Mouse (Mus musculus) heart, adult 11 months (tissue): ENCODE measurements around the gene Ugt1a5.

Experiments used
- DNase-seq: peaks from one replicate; pipeline ENCODE4 v3.0.0; 2022

Gene Ugt1a5

DNA sequence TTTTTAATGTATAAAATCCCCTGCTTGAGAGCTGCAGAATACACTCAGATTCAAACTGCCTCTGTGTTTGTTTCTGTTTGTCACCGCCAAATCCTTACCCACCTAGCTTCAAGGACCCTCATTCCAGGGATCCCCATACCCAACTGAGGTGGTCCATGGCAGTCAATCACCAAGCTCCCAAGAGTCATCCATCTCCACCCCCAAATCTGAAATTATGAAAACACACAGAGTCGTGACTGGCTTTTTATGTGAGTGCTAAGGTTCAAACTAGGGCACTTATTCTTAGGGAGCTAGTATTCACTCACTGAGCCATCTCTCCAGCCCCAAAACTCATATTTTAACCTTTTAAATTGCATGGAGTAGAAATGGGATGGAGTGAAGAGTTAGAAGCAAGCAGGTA is 59.5 kb downstream of the Ugt1a5 start:
- peak; percentile 92 for DNase-seq

GRCm38 (mm10) chr1:88225741-88226140 is 59.9 kb downstream of the Ugt1a5 start:
- DNase-seq, result peak; percentile 92

DNA sequence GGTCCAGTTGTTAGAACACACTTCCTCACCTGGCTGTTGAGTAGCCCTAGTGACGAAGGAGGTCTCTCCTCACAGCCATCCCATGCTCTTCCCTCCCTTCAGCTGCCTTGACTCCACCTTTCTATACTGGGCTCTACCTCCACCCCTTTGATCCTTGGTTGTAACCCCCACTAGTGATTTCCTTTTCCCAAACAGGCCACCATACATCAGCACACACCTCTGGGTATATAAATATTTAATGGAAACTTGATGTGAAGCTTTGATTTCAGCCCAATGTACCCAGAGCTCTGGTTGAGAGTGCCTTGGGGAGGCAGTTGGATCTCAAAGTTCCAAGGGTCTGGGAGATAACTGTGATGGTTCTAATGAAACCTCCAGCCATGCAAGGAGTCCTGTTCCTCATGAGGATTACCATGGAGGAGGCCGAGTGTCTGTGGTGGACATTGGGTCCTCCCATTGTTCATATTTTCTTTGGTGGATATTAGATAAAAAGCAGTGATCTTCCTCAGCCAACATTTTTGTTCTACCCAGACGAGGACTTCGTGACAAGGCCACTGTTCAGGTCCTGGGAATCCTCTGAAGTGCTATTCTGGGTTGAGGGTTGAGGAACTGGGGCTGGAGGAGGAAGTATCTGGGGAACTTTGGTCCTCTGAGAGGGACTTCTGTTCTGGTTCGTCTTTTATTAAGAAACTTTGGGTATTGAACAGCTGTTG is 61.0 kb downstream of the Ugt1a5 start, which contains the start of gene Mroh2a:
Gene Mroh2a (plus strand): TSS at position 317 of the 710 bp plus-strand sequence.
- peak; percentile 97 for DNase-seq

DNA sequence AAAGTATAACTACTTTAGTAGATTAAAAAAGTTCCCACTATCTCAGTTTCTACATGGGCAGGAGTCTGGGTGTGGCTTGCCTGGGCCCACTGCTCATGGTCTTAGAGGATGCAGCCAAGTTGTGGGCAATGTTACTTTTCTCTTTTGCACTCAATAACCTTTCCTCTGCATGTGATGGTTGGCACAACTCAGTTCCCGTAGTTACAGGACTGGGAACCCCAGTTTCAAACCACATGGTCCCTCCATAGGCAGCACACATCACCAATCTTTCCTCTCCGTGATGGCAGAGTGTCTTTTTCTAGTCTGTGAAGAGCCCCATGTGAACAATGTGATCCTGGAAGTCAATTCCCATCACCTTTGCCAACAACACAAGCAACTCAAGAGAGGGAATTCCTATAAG is 61.7 kb downstream of the Ugt1a5 start:
- DNase-seq, result peak; percentile 94

GRCm38 (mm10) chr1:88228121-88228520 is 62.3 kb downstream of the Ugt1a5 start:
- DNase-seq, result peak; percentile 95

DNA sequence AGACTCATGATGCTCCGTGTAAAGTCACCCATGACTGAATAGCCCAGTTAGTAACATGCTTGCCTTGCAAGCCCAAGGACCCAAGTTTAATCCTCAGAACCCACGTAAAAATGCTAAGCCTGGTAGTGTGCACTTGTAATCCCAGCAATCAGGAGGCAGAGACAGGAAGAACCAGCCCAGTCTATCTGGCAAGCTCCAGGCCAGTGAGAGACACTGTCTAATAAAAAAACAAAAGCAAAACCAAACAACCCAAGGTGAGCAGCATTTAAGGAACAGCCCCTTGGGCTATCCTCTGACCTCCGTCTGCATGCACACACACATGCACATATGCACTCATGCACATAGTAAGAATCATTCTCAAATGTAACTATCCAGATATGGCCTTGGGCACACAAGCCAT is 63.8 kb downstream of the Ugt1a5 start:
- DNase-seq, result no peak

- peak; percentile 95 for DNase-seq
Measured at GRCm38 (mm10) chr1:88229986-88230385, 64.2 kb downstream of the Ugt1a5 start.

GRCm38 (mm10) chr1:88230421-88230820 is 64.6 kb downstream of the Ugt1a5 start:
- no peak for DNase-seq

GRCm38 (mm10) chr1:88230981-88231802 is 65.4 kb downstream of the Ugt1a5 start:
- peak; percentile 91 for DNase-seq

DNA sequence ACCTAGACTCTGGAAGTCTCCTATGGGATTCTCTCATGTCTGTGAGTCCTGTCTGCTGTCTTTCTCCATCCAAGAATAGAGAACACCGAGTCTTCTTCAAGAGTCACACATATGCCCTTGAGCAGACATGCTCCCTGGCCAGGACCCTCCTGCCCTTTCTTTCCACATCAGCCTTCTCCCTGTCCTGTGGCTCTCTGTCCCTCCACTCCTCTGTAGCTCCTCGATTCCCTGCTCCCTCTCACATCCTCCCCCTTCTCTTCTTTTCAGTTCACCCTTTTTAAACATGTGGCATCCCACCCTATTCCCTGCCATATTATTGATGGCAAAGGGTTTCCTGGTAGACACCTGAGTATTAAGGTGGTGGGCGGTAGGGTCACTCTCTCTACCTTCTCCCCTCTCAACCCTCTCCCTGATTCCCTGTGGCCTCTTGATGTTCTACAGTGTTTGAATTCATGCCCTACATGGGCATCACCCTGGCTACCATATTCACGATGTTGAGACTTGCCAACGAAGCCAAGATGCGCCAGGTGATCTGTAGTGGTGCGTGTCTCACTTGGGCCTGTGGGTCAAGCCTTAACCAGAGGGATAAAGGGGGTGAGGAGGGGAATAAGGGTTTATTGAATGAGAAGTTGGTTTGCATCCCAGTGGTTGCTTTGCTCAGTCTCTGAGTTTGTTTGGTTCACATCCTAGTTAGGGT is 66.1 kb downstream of the Ugt1a5 start:
- peak; percentile 94 for DNase-seq

DNA sequence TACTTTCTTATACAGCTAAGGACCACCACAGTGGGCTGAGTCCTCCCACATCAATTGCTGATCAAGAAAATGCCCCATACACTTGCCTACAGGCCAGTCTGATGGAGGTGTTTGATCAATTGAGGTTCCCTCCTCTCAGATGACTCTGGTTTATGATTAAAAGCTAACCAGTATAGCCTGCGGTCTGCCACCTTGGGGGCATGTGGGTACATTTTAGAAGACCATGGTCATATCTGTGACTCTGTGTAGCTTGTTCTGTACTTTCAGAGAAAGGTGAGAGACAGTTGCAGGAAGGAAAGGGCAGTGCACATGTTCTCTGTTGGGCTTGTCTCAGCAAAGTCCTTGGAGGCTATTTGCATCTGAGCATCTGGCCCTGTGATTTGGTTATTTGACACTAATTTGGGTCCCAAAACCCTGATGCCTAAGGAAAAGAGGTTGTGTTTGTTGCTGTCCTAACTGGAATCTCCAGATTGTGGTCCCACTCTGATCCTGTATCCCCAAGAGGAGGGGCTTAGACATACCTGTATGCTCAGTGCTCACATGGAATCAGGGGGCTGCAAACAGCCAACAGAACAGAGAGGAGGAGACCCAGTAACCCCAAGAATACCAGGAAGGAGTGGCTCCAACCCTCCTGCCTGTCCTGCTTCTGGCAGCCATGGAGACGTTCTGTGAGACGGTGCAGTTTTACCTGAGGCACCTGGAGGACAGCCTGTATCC is 67.0 kb downstream of the Ugt1a5 start:
- peak; percentile 94 for DNase-seq

- DNase-seq, result peak; percentile 95
Measured at GRCm38 (mm10) chr1:88233421-88234247, 67.8 kb downstream of the Ugt1a5 start.

DNA sequence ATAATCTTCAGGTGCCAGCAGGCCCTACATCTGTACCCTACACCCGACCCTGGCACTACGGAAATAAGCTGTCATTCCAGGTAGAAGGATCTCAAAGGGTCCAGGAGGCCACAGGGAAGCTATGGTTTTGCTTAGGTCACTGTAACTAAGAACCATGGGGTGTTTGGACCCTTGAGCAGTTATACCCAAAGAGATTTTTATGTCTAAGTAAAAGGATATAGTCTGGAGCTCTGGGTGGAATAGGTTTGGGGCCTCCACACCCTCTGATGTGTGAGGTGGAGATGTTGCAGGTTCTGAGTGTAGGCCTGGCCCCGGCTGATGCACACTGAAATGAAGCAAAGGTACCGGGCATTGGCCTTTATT is 68.4 kb downstream of the Ugt1a5 start:
- DNase-seq, result peak; percentile 91

GRCm38 (mm10) chr1:88234646-88235045 is 68.8 kb downstream of the Ugt1a5 start:
- peak; percentile 93 for DNase-seq

- peak; percentile 94 for DNase-seq
Measured at GRCm38 (mm10) chr1:88235046-88235893, 69.5 kb downstream of the Ugt1a5 start.

GRCm38 (mm10) chr1:88235894-88236415 is 70.1 kb downstream of the Ugt1a5 start:
- no peak for DNase-seq

DNA sequence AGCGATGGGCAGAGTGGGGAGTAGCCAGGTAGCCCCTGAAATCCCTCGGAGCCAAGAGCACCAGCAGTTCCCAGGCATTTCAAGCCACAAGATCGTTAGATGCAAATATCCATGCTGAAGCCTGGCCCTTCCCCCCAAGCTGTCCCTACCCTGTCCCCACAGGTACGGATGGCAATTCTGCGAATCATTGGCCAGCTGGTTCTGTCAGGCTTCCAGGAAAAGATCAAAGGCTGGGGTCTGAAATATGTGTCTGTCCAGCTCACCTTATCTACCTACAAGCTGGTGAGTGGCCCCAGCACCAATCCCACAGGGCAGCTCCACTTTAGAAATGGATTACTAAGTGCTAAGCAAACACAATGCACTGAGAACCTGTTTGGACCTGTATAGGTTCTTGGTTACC is 71.5 kb downstream of the Ugt1a5 start:
- DNase-seq, result no peak

DNA sequence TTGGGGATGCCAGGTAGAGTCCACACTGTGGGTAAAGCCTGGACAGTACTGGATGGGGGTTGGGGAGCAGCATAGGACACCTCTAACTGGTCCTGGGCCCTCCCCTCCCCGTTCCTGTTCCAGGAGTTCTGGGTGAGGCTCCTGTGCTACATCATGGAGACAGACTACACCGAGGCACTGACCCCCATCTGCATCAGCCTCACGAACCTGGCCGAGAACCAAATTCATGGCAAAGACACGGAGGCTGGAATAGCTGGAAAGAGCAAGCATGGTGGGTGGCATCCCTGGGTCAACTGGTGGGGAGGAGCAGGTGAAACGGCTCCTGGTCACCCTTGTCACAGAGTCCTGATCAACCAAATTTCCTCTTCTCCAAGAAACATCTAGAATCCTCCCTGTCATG is 73.0 kb downstream of the Ugt1a5 start:
- DNase-seq, result peak; percentile 96

- DNase-seq, result no peak
Measured at GRCm38 (mm10) chr1:88240072-88240471, 74.3 kb downstream of the Ugt1a5 start.

- peak; percentile 95 for DNase-seq
Measured at GRCm38 (mm10) chr1:88240579-88240978, 74.8 kb downstream of the Ugt1a5 start.

DNA sequence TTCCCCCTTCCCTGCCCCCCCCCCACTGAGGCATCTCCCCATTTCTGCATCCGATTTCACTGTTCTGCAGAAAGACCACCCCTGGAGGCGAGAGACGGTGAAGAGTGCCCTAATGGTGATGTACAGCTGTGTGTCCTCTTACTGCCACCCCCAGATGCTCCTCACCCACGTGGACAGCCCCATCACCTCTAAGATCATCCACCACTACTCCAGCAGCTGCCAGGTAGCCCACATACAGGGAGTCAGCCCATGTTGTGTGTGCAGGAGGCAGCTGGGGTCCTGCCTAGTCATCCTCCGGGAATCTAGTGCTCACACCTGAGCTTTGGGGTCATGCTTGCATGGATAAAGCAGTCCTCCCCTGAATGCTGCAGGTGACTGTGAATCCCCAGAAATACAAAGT is 78.0 kb downstream of the Ugt1a5 start:
- DNase-seq, result no peak
